9 mouse cellular contexts compared by ENCODE assay signal in the genomic region with DNA sequence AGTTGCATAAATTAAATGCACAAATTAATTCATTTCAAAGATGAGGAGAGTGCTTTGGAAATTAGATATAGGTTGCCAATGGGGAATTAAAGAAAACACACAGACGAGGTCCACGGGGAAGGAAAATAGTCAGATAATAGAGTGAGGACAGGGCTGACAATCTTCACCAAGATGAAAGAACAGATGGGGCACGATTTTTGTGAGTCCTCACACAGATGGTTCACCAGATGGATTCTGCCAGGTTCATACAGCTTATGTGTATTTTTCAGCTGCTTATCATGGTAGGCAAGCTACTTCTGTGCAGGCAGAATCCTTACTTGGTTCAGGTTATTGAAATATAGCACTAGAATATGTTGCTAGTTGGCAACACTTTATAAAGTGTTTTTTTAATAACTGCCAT.
DNase-seq lines count a peak whose midpoint lies in the region; ATAC-seq and TF ChIP-seq lines count a peak whose summit lies in the region.
"Had no signal": no experiment of that assay in that cellular context is flagged by ENCODE, and none has a peak within 500 bp of the region (broad histone marks: within the 10 kb centered on the region; RNA-seq: fewer than 3 reads in every experiment).

No protein-coding gene starts in this region.

- no peak for TF ChIP-seq CTCF in hindbrain, postnatal 0 days (IDR thresholded peaks at IDR 0.05; ENCODE audit: low read depth)

- H3K9ac ChIP-seq in hindbrain, postnatal 0 days (replicated peaks; ENCODE audit: low read length): no peak overlapping the region
- H3K9ac ChIP-seq in midbrain, embryonic 12.5 days (replicated peaks): no peak overlapping the region
- no peak overlapping the region for H3K9ac ChIP-seq in intestine, embryonic 15.5 days

- 23% methylated on average over 3 of the region's 3 CpGs for WGBS in hindbrain, postnatal 0 days
- 61% methylated on average over 3 of the region's 3 CpGs for WGBS in midbrain, embryonic 12.5 days
- 77% methylated on average over 3 of the region's 3 CpGs for WGBS in intestine, embryonic 15.5 days
- WGBS in limb, embryonic 10.5 days: 73% methylated on average over 3 of the region's 3 CpGs

- no peak overlapping the region for H3K27ac ChIP-seq in hindbrain, postnatal 0 days
- H3K27ac ChIP-seq in midbrain, embryonic 12.5 days (replicated peaks): no peak overlapping the region
- H3K27ac ChIP-seq in intestine, embryonic 15.5 days: no peak overlapping the region
- no peak overlapping the region for H3K27ac ChIP-seq in limb, embryonic 10.5 days

- no peaks in the 10 kb centered on the region for H3K9me3 ChIP-seq in hindbrain, postnatal 0 days (ENCODE audit: low read length)
- no peaks in the 10 kb centered on the region for H3K9me3 ChIP-seq in midbrain, embryonic 12.5 days
- no peaks in the 10 kb centered on the region for H3K9me3 ChIP-seq in intestine, embryonic 15.5 days
- H3K9me3 ChIP-seq in limb, embryonic 10.5 days (replicated peaks): no peaks in the 10 kb centered on the region

- H3K4me3 ChIP-seq in hindbrain, postnatal 0 days (ENCODE audit: low read length): no peak overlapping the region
- H3K4me3 ChIP-seq in midbrain, embryonic 12.5 days: no peak overlapping the region
- H3K4me3 ChIP-seq in intestine, embryonic 15.5 days (replicated peaks): no peak overlapping the region
- no peak overlapping the region for H3K4me3 ChIP-seq in limb, embryonic 10.5 days

- no peaks in the 10 kb centered on the region for H3K4me1 ChIP-seq in hindbrain, postnatal 0 days (ENCODE audit: insufficient read depth, low read length)
- no peaks in the 10 kb centered on the region for H3K4me1 ChIP-seq in midbrain, embryonic 12.5 days
- no peaks in the 10 kb centered on the region for H3K4me1 ChIP-seq in intestine, embryonic 15.5 days (replicated peaks)
- no peaks in the 10 kb centered on the region for H3K4me1 ChIP-seq in limb, embryonic 10.5 days

- peak; percentile 10 for DNase-seq in cerebellum, adult 11-12 months
- DNase-seq in cerebellum, postnatal 25 days: peak; percentile 47 to 62
- DNase-seq in hindbrain, postnatal 0 days (ENCODE audit: low spot score): peak; percentile 71
- DNase-seq in limb, embryonic 10.5 days (ENCODE audit: low spot score): no peak
- DNase-seq in heart, postnatal 25 days (ENCODE audit: low spot score): no peak
- DNase-seq: heart, postnatal 4 days; thymus, postnatal 25 days had no signal

- H3K4me2 ChIP-seq in hindbrain, postnatal 0 days (ENCODE audit: low read depth, low read length): no peak overlapping the region
- no peak overlapping the region for H3K4me2 ChIP-seq in midbrain, embryonic 12.5 days (replicated peaks)
- H3K4me2 ChIP-seq in intestine, embryonic 15.5 days (replicated peaks): no peak overlapping the region

- no peaks in the 10 kb centered on the region for H3K36me3 ChIP-seq in hindbrain, postnatal 0 days (ENCODE audit: insufficient read depth, low read length)
- H3K36me3 ChIP-seq in midbrain, embryonic 12.5 days: no peaks in the 10 kb centered on the region
- no peaks in the 10 kb centered on the region for H3K36me3 ChIP-seq in intestine, embryonic 15.5 days
- H3K36me3 ChIP-seq in limb, embryonic 10.5 days: no peaks in the 10 kb centered on the region

- no peaks in the 10 kb centered on the region for H3K27me3 ChIP-seq in hindbrain, postnatal 0 days (ENCODE audit: insufficient read depth, low read length)
- H3K27me3 ChIP-seq in midbrain, embryonic 12.5 days: no peaks in the 10 kb centered on the region
- H3K27me3 ChIP-seq in intestine, embryonic 15.5 days (replicated peaks): no peaks in the 10 kb centered on the region
- no peaks in the 10 kb centered on the region for H3K27me3 ChIP-seq in limb, embryonic 10.5 days (ENCODE audit: low read depth, poor library complexity, severe bottlenecking)

- intact Hi-C loops in heart, postnatal 25 days (cut with DNase I): no loop called here

- peak; percentile 70 for ATAC-seq in hindbrain, postnatal 0 days
- peak; percentile 87 for ATAC-seq in midbrain, embryonic 12.5 days (ENCODE audit: low FRiP score, low read depth)
- ATAC-seq in intestine, embryonic 15.5 days: no peak

Comparison
In these comparisons a context has a peak if more than half of its experiments do, and no peak if none do; other contexts are left out.
1. DNase-seq: peak in cerebellum, adult 11-12 months (single experiment), cerebellum, postnatal 25 days (2 of 2) and hindbrain, postnatal 0 days (single experiment); none in limb, embryonic 10.5 days (single experiment) and heart, postnatal 25 days (single experiment).